Mouse (Mus musculus): Measurements from ENCODE around the gene Tmem39b. TPM values are rescaled to one million over a fixed set of nuclear protein-coding genes. Genes with fewer than 3 reads are reported as not detected.

The Tmem39b gene
- polyA plus RNA-seq, 1 experiment from 2014 or later: 12.7 TPM

DNA sequence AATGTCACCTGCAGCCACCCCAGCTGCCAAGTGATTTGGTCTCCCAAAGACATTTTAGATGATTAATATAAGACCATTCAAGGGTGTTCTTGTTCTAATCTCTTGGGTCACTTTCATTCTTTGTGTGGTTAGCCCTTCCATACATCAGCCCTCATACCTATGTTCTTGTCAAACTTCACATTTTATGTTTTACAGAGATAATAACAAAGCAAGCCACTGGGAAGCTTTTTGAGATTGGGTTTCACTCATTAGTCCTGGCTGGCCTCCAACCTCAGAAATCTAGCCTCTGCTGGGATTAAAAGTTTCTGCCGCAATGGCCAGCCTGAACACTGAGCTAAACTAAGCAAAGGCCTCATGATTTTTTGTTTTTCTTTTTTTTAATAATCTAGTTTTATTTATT is 3.6 kb upstream of the Tmem39b start:
- Histone ChIP-seq H3K4me3 (ENCODE audit: low read length) (no peak overlapping the region), H3K27me3 (replicated peaks; ENCODE audit: control insufficient read depth, insufficient read depth, low read length) (no peaks in the 10 kb centered on the region), H3K36me3 (ENCODE audit: control insufficient read depth, insufficient read depth, low read length) (peaks cover 11% of the 10 kb centered on the region; the same call in 1 of the 2 replicates), H3K9ac (ENCODE audit: low read depth, low read length) (no peak overlapping the region), H3K4me1 (ENCODE audit: control insufficient read depth, insufficient read depth, low read depth, low read length) (peaks cover 22% of the 10 kb centered on the region), H3K4me2 (ENCODE audit: low read length) (no peak overlapping the region), H3K27ac (ENCODE audit: low read depth, low read length) (no peak overlapping the region), H3K9me3 (ENCODE audit: control insufficient read depth, low read length) (no peaks in the 10 kb centered on the region)
- no peak for ATAC-seq
- WGBS: 69% methylated on average over 1 of the region's 1 CpGs

DNA sequence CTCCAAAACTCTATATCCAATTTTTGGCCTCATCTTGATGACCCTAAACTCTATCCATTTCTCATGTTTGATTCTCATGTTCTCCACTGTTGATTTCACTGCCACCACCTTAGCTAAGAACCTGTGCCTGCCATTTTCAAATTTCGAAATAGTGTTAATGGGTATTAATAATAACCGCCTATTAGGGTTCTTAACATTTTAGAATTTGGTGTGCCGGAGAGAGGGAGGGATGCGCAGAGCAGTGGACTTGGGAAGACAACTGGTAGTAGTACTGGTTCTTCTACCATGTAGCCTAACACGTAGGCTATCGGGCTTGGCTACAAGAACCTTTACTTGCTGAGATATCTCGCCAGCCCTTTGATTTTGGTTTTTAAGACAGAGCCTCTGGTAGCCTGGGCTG is 553 bp upstream of the Tmem39b start:
- Histone ChIP-seq H3K27me3 (replicated peaks; ENCODE audit: control insufficient read depth, insufficient read depth, low read length) (no peaks in the 10 kb centered on the region), H3K9ac (ENCODE audit: low read depth, low read length) (peak overlapping the region; percentile 91; the same call in 1 of the 2 replicates), H3K4me1 (ENCODE audit: control insufficient read depth, insufficient read depth, low read depth, low read length) (peaks cover 14% of the 10 kb centered on the region), H3K9me3 (ENCODE audit: control insufficient read depth, low read length) (no peaks in the 10 kb centered on the region), H3K27ac (ENCODE audit: low read depth, low read length) (peak overlapping the region; percentile 99), H3K36me3 (ENCODE audit: control insufficient read depth, insufficient read depth, low read length) (peaks cover 13% of the 10 kb centered on the region), H3K4me3 (ENCODE audit: low read length) (peak overlapping the region; percentile 69), H3K4me2 (ENCODE audit: low read length) (peak overlapping the region; percentile 77)
- no peak for ATAC-seq
- 86% methylated on average over 7 of the region's 7 CpGs for WGBS

DNA sequence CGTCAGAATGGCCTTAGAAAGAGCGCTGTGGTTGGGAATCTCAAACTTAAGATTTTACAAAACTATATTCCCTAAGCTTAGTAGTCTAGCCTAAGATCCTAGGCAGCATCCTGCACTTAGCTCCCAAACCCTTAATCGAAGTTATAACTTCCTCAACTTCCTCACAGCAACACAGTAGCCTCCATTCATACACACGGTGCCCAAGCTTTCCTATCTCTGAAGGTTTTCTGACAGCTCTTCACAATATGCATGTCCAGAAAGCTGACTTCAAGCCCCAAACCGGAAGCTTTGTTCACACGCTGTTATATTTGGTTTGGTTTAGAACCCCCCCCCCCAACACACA is 852 bp downstream of the Tmem39b start:
- peak overlapping the region; percentile 69 for H3K4me3 ChIP-seq (ENCODE audit: low read length)
- H3K4me1 ChIP-seq (ENCODE audit: control insufficient read depth, insufficient read depth, low read depth, low read length): peaks cover 9% of the 10 kb centered on the region
- peak overlapping the region; percentile 99 for H3K27ac ChIP-seq (ENCODE audit: low read depth, low read length)
- no peaks in the 10 kb centered on the region for H3K27me3 ChIP-seq (replicated peaks; ENCODE audit: control insufficient read depth, insufficient read depth, low read length)
- peaks cover 23% of the 10 kb centered on the region for H3K36me3 ChIP-seq (ENCODE audit: control insufficient read depth, insufficient read depth, low read length)
- 19% methylated on average over 6 of the region's 6 CpGs for WGBS
- peak overlapping the region; percentile 77 for H3K4me2 ChIP-seq (ENCODE audit: low read length)
- ATAC-seq: peak; percentile 0; the same call in 1 of the 2 replicates
- no peaks in the 10 kb centered on the region for H3K9me3 ChIP-seq (ENCODE audit: control insufficient read depth, low read length)
- H3K9ac ChIP-seq (ENCODE audit: low read depth, low read length): peak overlapping the region; percentile 91

DNA sequence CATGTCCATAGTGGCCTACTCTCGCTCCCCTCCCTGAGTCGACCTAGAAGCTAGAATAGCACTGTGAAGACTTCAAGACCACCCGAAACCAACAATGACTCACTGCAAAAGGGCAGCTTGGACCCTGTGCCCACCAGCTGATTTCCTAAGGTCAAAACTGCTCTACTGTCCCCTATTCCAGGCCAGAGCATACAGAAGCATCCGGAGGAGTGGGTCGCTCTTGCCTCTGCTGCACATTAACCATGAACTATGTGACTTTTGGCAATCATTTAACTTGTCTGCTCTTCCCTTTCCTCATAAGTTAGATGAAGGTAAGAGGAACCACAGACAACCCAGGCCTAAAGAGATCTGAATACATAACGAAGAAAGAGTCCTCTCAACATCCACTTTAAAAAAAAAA is 12.1 kb downstream of the Tmem39b start:
- H3K4me3 ChIP-seq (ENCODE audit: low read length): no peak overlapping the region
- H3K27ac ChIP-seq (ENCODE audit: low read depth, low read length): no peak overlapping the region
- H3K4me1 ChIP-seq (ENCODE audit: control insufficient read depth, insufficient read depth, low read depth, low read length): no peaks in the 10 kb centered on the region
- peaks cover 48% of the 10 kb centered on the region for H3K36me3 ChIP-seq (ENCODE audit: control insufficient read depth, insufficient read depth, low read length)
- no peaks in the 10 kb centered on the region for H3K27me3 ChIP-seq (replicated peaks; ENCODE audit: control insufficient read depth, insufficient read depth, low read length)
- no peaks in the 10 kb centered on the region for H3K9me3 ChIP-seq (ENCODE audit: control insufficient read depth, low read length)
- H3K9ac ChIP-seq (ENCODE audit: low read depth, low read length): no peak overlapping the region
- no peak overlapping the region for H3K4me2 ChIP-seq (ENCODE audit: low read length)
- no peak for ATAC-seq
- WGBS: 94% methylated on average over 6 of the region's 6 CpGs

DNA sequence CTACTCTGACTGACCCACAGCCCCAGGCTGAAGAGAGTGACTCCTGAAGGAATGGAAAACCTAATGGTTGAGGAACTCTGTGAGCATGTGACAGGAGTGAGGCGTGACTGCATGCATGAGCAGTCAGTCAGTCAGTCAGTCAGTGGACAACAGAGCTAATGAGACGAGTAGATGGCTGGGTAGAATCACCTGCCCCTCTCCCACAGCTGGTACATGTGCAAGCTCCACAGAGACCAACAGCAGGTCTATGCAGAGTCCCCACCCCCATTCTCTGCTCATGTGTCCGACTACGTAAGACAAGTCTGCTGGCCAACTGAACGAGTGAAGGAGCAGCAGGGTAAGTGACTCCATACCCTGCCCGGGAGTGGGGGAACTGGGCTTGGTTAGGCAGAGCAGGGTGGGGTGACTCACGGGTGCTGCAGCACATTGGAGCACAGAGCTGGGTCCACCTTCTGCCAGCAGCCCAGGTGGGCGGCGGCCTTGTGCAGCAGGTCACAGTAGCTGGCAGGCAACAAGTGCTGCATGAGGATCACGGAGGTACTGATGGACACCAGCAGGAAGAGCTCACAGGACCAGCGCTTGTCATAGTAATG is 12.6 kb downstream of the Tmem39b start:
- no peaks in the 10 kb centered on the region for H3K4me1 ChIP-seq (ENCODE audit: control insufficient read depth, insufficient read depth, low read depth, low read length)
- no peak for ATAC-seq
- no peak overlapping the region for H3K4me3 ChIP-seq (ENCODE audit: low read length)
- H3K9me3 ChIP-seq (ENCODE audit: control insufficient read depth, low read length): no peaks in the 10 kb centered on the region
- H3K4me2 ChIP-seq (ENCODE audit: low read length): no peak overlapping the region
- H3K9ac ChIP-seq (ENCODE audit: low read depth, low read length): no peak overlapping the region
- peaks cover 48% of the 10 kb centered on the region for H3K36me3 ChIP-seq (ENCODE audit: control insufficient read depth, insufficient read depth, low read length)
- no peak overlapping the region for H3K27ac ChIP-seq (ENCODE audit: low read depth, low read length)
- 85% methylated on average over 11 of the region's 11 CpGs for WGBS
- H3K27me3 ChIP-seq (replicated peaks; ENCODE audit: control insufficient read depth, insufficient read depth, low read length): no peaks in the 10 kb centered on the region

DNA sequence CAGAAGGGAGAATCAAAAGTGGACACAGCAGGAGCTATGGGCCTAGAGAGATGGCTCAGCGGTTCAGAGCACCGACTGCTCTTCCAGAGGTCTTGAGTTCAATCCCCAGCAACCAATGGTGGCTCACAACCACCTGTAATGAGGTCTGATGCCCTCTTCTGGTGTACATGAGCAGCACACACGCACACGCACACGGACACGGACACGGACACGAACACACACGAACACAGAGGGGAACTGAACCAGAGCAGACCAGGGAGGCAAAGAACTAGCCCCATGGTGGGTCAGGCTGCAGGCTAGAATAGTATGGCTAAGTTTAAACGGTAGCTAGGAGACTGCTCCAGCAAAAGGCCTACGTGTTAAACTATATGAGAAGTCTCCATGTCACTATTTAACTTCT is 14.8 kb downstream of the Tmem39b start:
- Histone ChIP-seq H3K4me3 (ENCODE audit: low read length) (no peak overlapping the region), H3K27ac (ENCODE audit: low read depth, low read length) (no peak overlapping the region), H3K9ac (ENCODE audit: low read depth, low read length) (no peak overlapping the region), H3K4me2 (ENCODE audit: low read length) (no peak overlapping the region), H3K36me3 (ENCODE audit: control insufficient read depth, insufficient read depth, low read length) (peaks cover 55% of the 10 kb centered on the region), H3K4me1 (ENCODE audit: control insufficient read depth, insufficient read depth, low read depth, low read length) (no peaks in the 10 kb centered on the region), H3K9me3 (ENCODE audit: control insufficient read depth, low read length) (no peaks in the 10 kb centered on the region), H3K27me3 (replicated peaks; ENCODE audit: control insufficient read depth, insufficient read depth, low read length) (no peaks in the 10 kb centered on the region)
- ATAC-seq: no peak
- 94% methylated on average over 11 of the region's 11 CpGs for WGBS

DNA sequence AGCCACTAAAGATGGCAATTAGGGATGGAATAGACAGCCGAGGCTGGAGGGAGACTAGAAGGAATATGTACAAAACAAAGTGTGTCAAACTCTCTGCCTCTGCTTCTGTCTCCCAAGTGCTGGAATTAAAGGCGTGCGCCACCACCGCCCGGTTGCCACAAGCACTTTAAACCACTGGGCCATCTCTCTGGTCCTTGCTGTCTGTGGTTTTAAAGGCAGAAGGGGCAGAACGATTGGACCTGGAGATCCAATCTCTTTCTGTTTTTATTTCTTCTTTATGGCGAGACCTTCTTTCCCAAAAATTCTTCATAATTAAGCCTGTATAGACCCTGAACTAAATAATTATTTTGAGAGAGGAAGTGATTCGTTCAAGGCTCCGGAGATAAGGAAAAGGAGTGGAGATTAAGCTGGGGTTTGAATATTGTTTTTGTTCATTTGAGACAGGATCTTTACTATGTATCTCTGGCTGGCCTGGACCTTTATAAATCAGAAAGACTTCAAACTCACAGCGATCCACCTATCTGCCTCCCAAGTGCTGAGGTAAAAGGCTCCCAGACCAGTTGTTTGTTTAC is 23.7 kb downstream of the Tmem39b start:
- Histone ChIP-seq H3K9me3 (ENCODE audit: control insufficient read depth, low read length) (no peaks in the 10 kb centered on the region), H3K4me3 (ENCODE audit: low read length) (peak overlapping the region; percentile 91), H3K27me3 (replicated peaks; ENCODE audit: control insufficient read depth, insufficient read depth, low read length) (no peaks in the 10 kb centered on the region), H3K27ac (ENCODE audit: low read depth, low read length) (peak overlapping the region; percentile 93), H3K9ac (ENCODE audit: low read depth, low read length) (peak overlapping the region; percentile 96), H3K4me1 (ENCODE audit: control insufficient read depth, insufficient read depth, low read depth, low read length) (peaks cover 13% of the 10 kb centered on the region), H3K36me3 (ENCODE audit: control insufficient read depth, insufficient read depth, low read length) (peaks cover 20% of the 10 kb centered on the region), H3K4me2 (ENCODE audit: low read length) (peak overlapping the region; percentile 69)
- ATAC-seq: no peak
- 11% methylated on average over 10 of the region's 10 CpGs for WGBS

DNA sequence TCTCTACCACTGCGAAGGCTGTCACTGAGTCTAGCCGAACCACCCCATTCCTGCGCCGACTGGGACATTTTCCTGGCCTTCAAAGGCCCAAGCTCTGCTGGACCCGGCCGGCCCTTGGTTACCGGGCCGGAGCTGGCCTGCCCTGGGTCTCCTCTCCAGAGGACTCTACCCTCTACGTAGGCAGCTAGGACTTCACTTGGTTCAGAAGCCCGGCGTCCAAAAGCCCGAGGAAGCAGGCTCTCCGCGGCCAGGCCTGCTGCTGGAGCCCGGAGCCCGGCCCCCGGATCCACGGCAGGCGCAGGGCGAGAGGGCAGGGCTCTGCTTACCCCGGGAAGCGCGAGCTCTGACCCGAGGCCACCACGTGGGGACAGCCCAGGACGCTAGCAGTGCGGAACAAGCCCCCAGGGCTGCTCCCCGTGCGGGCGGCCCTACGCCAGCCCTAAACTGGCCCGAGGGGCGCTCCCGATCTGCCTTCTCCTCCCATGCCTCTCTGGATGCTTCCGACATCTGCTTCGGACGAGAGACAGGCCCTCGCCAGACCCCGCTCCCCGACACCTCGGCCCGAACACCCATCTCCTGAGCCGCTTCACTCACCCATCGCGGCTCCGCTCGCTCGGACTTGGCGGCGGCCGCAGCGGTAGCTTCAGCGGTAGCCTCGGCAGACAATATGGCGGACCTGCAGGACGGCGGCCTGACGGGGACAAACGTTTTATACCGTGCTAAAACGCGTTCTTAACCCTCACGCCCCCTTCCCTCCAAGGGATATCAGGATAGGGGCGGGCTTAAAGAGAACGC is 24.4 kb downstream of the Tmem39b start, which contains the start of gene Kpna6:
Gene Kpna6 (minus strand): TSS at position 685 of the 795 bp plus-strand sequence.
- Histone ChIP-seq H3K9ac (ENCODE audit: low read depth, low read length) (peak within 1 kb of the TSS; percentile 96), H3K4me2 (ENCODE audit: low read length) (peak within 1 kb of the TSS; percentile 69), H3K36me3 (ENCODE audit: control insufficient read depth, insufficient read depth, low read length) (peaks cover 15% of the 10 kb centered on the region), H3K4me3 (ENCODE audit: low read length) (peak within 1 kb of the TSS; percentile 91), H3K9me3 (ENCODE audit: control insufficient read depth, low read length) (no peaks in the 10 kb centered on the region), H3K4me1 (ENCODE audit: control insufficient read depth, insufficient read depth, low read depth, low read length) (peaks cover 13% of the 10 kb centered on the region), H3K27me3 (replicated peaks; ENCODE audit: control insufficient read depth, insufficient read depth, low read length) (no peaks in the 10 kb centered on the region), H3K27ac (ENCODE audit: low read depth, low read length) (peak within 1 kb of the TSS; percentile 93)
- WGBS: under 1% methylated on average over 57 of the region's 65 CpGs
- peak; percentile 94 for ATAC-seq

DNA sequence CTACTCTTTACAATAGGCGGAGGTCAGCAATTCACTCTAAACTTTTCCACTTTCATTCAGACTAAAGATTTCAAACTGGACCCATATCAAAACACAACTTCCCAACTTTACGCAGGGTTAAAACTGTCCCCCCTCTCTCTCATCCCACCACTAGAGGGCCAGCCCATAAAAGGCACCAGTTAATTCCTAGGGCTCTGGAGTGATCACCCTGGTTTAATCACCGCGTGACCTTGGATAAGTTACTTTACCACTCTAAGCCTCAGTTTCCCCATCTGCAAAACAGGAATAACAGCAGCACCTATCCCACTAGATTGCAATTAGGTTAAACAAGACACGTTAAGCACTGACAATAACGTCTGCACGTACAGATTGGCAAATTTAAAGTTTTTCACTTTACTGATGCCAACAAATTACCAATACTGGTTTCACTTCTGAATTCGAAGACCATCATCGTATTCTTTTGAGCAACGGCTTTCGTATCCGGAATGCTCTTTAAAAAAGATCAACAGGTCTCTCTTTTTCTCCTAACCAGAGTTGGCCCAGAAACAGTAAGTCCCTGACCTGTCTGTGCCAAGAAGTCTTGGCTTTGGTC is 25.1 kb downstream of the Tmem39b start:
- no peak for ATAC-seq
- peaks cover 13% of the 10 kb centered on the region for H3K4me1 ChIP-seq (ENCODE audit: control insufficient read depth, insufficient read depth, low read depth, low read length)
- H3K27me3 ChIP-seq (replicated peaks; ENCODE audit: control insufficient read depth, insufficient read depth, low read length): no peaks in the 10 kb centered on the region
- H3K4me3 ChIP-seq (ENCODE audit: low read length): peak overlapping the region; percentile 91
- H3K4me2 ChIP-seq (ENCODE audit: low read length): peak overlapping the region; percentile 69
- H3K27ac ChIP-seq (ENCODE audit: low read depth, low read length): peak overlapping the region; percentile 93
- peak overlapping the region; percentile 96 for H3K9ac ChIP-seq (ENCODE audit: low read depth, low read length)
- H3K36me3 ChIP-seq (ENCODE audit: control insufficient read depth, insufficient read depth, low read length): peaks cover 8% of the 10 kb centered on the region
- H3K9me3 ChIP-seq (ENCODE audit: control insufficient read depth, low read length): no peaks in the 10 kb centered on the region
- WGBS: 6% methylated on average over 12 of the region's 12 CpGs
